Mouse (Mus musculus) adrenal gland, postnatal 25 days (tissue): ENCODE measurements around the gene Ubr1. TPM values are rescaled to one million over a fixed set of nuclear protein-coding genes. Genes with fewer than 3 reads are reported as not detected.

Source experiments
- DNase-seq: peaks from one replicate; pipeline ENCODE4 v3.0.0; 2021; ENCODE audit warnings: mixed read lengths
- microRNA-seq, 2 experiments: library from miRNA; unstranded; fragments of <30 nt; microRNA quantifications; one replicate each; pipeline ENCODE4 v1.2.0; 2021
- total RNA-seq: library from RNA; stranded (reverse); gene quantifications from 2 replicates; pipeline ENCODE4 v1.2.3, GENCODE M21; 2021

Gene Ubr1
- total RNA-seq, 1 experiment from 2014 or later = 40.6 TPM

GRCm38 (mm10) chr2:120853151-120853550 lies 117.4 kb downstream of the Ubr1 start:
- DNase-seq = no peak

DNA sequence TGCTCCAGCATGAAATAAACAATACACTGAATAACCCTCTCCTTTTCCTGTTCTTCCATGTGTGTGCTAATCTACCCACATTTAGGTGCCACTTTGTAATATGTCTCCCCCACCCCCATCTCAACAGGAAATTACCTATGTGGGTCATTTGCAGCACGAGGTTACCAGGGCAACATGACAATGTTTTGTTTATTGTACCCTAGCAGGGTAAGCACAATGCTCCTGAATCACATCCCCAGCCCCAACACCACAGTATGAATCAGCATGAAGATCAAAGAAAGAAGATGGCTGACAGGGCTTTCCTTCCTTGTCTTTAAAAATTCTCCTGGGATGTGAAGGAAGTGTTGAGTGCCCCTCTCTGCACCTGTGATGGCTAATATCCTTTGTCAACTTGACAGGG lies 117.9 kb downstream of the Ubr1 start:
- no peak for DNase-seq

- DNase-seq = peak; percentile 98
These were observed 120.0 kb downstream of the Ubr1 start, which contains the start of gene Ttbk2 for GRCm38 (mm10) chr2:120850424-120851082. Ttbk2 (minus strand) TSS chr2:120850604.

GRCm38 (mm10) chr2:120849449-120850423 lies 120.8 kb downstream of the Ubr1 start, which contains the start of gene Cdan1:
Cdan1 (minus strand) TSS chr2:120850128.
- peak; percentile 48 for DNase-seq

- DNase-seq = no peak
These were observed 125.2 kb downstream of the Ubr1 start for GRCm38 (mm10) chr2:120845280-120845679.

GRCm38 (mm10) chr2:120843990-120844389 lies 126.5 kb downstream of the Ubr1 start:
- no peak for DNase-seq

GRCm38 (mm10) chr2:120841211-120841610 lies 129.3 kb downstream of the Ubr1 start:
- DNase-seq = no peak

GRCm38 (mm10) chr2:120835167-120835566 lies 135.3 kb downstream of the Ubr1 start:
- DNase-seq = no peak

GRCm38 (mm10) chr2:120826936-120827638 lies 143.4 kb downstream of the Ubr1 start:
- DNase-seq = no peak

Small RNA genes lying within 50 kb of the gene (microRNA-seq; reads per million reads assigned to microRNA genes)
- gene Gm44325 = 0 reads per million in 2 experiments

Other genes with a start within 250 kb of the Ubr1 start
- 29.0 and 30.4 TPM in 2 replicates for gene Cdan1, start 120.6 kb downstream of the Ubr1 start, total RNA-seq
- gene Ttbk2, start 120.1 kb downstream of the Ubr1 start, total RNA-seq = 6.3 and 15.1 TPM in 2 replicates
- gene Tmem62, start 6.3 kb upstream of the Ubr1 start, total RNA-seq = 26.7 and 27.9 TPM in 2 replicates
- 48.2 and 51.3 TPM in 2 replicates for gene Ccndbp1, start 37.7 kb upstream of the Ubr1 start, total RNA-seq
- gene Epb42, start 66.4 kb upstream of the Ubr1 start, total RNA-seq = not detected in 2 replicates
- not detected in 2 replicates for gene Tgm5, start 115.1 kb upstream of the Ubr1 start, total RNA-seq
- gene Tgm7, start 139.1 kb upstream of the Ubr1 start, total RNA-seq = not detected in 2 replicates
- gene Adal, start 169.7 kb upstream of the Ubr1 start, total RNA-seq = 19.4 and 21.5 TPM in 2 replicates
- 11.4 and 12.3 TPM in 2 replicates for gene Lcmt2, start 169.9 kb upstream of the Ubr1 start, total RNA-seq
- gene Tubgcp4, start 199.9 kb upstream of the Ubr1 start, total RNA-seq = 47.1 and 56.7 TPM in 2 replicates
- 20.7 and 22.9 TPM in 2 replicates for gene Zscan29, start 200.4 kb upstream of the Ubr1 start, total RNA-seq